Mouse (Mus musculus) bone marrow, adult 2 months (tissue): Measurements from ENCODE around the gene Cd37.

Source experiments
- CTCF ChIP-seq: fragments of 200-500 bp; IDR thresholded peaks from 2 replicates; pipeline ENCODE4 v1.5.1; 2011; ENCODE audit warnings: low read length, control low read depth; ENCODE audit not compliant: control insufficient read depth, insufficient read depth
- POLR2A ChIP-seq: fragments of 200-500 bp; IDR thresholded peaks from 2 replicates; pipeline ENCODE4 v1.6.1; 2011; ENCODE audit warnings: low read depth, mild to moderate bottlenecking, control low read depth, low read length, borderline replicate concordance; ENCODE audit not compliant: control insufficient read depth

- TF ChIP-seq CTCF (no peak), POLR2A (no peak)
These were observed 6.0 kb downstream of the Cd37 start for GRCm38 (mm10) chr7:45232716-45233465.
